Mouse (Mus musculus): ENCODE results near the gene Rpusd2. TPM values are rescaled to one million over a fixed set of nuclear protein-coding genes. Genes with fewer than 3 reads are reported as not detected.

Rpusd2 gene
- polyA plus RNA-seq, 1 experiment from 2014 or later: 4.6 TPM

GRCm38 (mm10) chr2:119017647-119018046 lies 16.9 kb upstream of the Rpusd2 start:
- no peaks in the 10 kb centered on the region for H3K9me3 ChIP-seq
- no peak overlapping the region for H3K4me2 ChIP-seq (replicated peaks)
- H3K27me3 ChIP-seq: no peaks in the 10 kb centered on the region
- H3K4me3 ChIP-seq: no peak overlapping the region
- peaks cover 8% of the 10 kb centered on the region for H3K4me1 ChIP-seq
- ATAC-seq (replicated peaks): no peak
- H3K9ac ChIP-seq (replicated peaks): no peak overlapping the region
- peaks cover 26% of the 10 kb centered on the region for H3K36me3 ChIP-seq
- no peak overlapping the region for H3K27ac ChIP-seq (replicated peaks)
- 97% methylated on average over 3 of the region's 3 CpGs for WGBS

- Histone ChIP-seq H3K9ac (replicated peaks) (no peak overlapping the region), H3K27ac (replicated peaks) (peak overlapping the region; percentile 80), H3K9me3 (no peaks in the 10 kb centered on the region), H3K4me1 (peaks cover 8% of the 10 kb centered on the region), H3K27me3 (no peaks in the 10 kb centered on the region), H3K4me2 (replicated peaks) (peak overlapping the region; percentile 8; the same call in 1 of the 2 replicates), H3K4me3 (no peak overlapping the region), H3K36me3 (peaks cover 33% of the 10 kb centered on the region)
- 46% methylated on average over 22 of the region's 22 CpGs for WGBS
- peak; percentile 60 for ATAC-seq (replicated peaks)
Observed at GRCm38 (mm10) chr2:119018391-119019122, 16.0 kb upstream of the Rpusd2 start.

- Histone ChIP-seq H3K27ac (replicated peaks) (peak overlapping the region; percentile 80), H3K27me3 (no peaks in the 10 kb centered on the region), H3K4me2 (replicated peaks) (peak overlapping the region; percentile 8; the same call in 1 of the 2 replicates), H3K4me1 (peaks cover 8% of the 10 kb centered on the region), H3K4me3 (no peak overlapping the region), H3K9ac (replicated peaks) (no peak overlapping the region), H3K36me3 (peaks cover 33% of the 10 kb centered on the region), H3K9me3 (no peaks in the 10 kb centered on the region)
- peak; percentile 83 for ATAC-seq (replicated peaks)
- WGBS: 7% methylated on average over 5 of the region's 5 CpGs
Observed at GRCm38 (mm10) chr2:119019131-119019530, 15.5 kb upstream of the Rpusd2 start.

GRCm38 (mm10) chr2:119019538-119019937 lies 15.1 kb upstream of the Rpusd2 start:
- no peaks in the 10 kb centered on the region for H3K27me3 ChIP-seq
- peak overlapping the region; percentile 80 for H3K27ac ChIP-seq (replicated peaks)
- no peak overlapping the region for H3K9ac ChIP-seq (replicated peaks)
- H3K4me1 ChIP-seq: peaks cover 8% of the 10 kb centered on the region
- H3K36me3 ChIP-seq: peaks cover 33% of the 10 kb centered on the region
- no peak overlapping the region for H3K4me3 ChIP-seq
- H3K4me2 ChIP-seq (replicated peaks): no peak overlapping the region
- H3K9me3 ChIP-seq: no peaks in the 10 kb centered on the region
- WGBS: 25% methylated on average over 4 of the region's 4 CpGs
- peak; percentile 49; the same call in 1 of the 2 replicates for ATAC-seq (replicated peaks)

- Histone ChIP-seq H3K4me3 (no peak overlapping the region), H3K4me2 (replicated peaks) (no peak overlapping the region), H3K4me1 (peaks cover 15% of the 10 kb centered on the region), H3K9ac (replicated peaks) (no peak overlapping the region), H3K36me3 (peaks cover 35% of the 10 kb centered on the region), H3K27me3 (no peaks in the 10 kb centered on the region), H3K27ac (replicated peaks) (no peak overlapping the region), H3K9me3 (no peaks in the 10 kb centered on the region)
- 83% methylated on average over 6 of the region's 6 CpGs for WGBS
- ATAC-seq (replicated peaks): no peak
Observed at GRCm38 (mm10) chr2:119023154-119023660, 11.4 kb upstream of the Rpusd2 start.

GRCm38 (mm10) chr2:119024536-119025238 lies 9.9 kb upstream of the Rpusd2 start:
- peaks cover 35% of the 10 kb centered on the region for H3K36me3 ChIP-seq

GRCm38 (mm10) chr2:119025239-119025616 lies 9.4 kb upstream of the Rpusd2 start:
- Histone ChIP-seq H3K27ac (replicated peaks) (no peak overlapping the region), H3K9ac (replicated peaks) (no peak overlapping the region), H3K9me3 (no peaks in the 10 kb centered on the region), H3K4me1 (peaks cover 16% of the 10 kb centered on the region), H3K4me3 (no peak overlapping the region), H3K4me2 (replicated peaks) (no peak overlapping the region), H3K27me3 (no peaks in the 10 kb centered on the region), H3K36me3 (peaks cover 33% of the 10 kb centered on the region)
- no peak for ATAC-seq (replicated peaks)
- 75% methylated on average over 4 of the region's 4 CpGs for WGBS

More at GRCm38 (mm10) chr2:119024536-119025238, 9.9 kb upstream of the Rpusd2 start:
- Histone ChIP-seq H3K27me3 (no peaks in the 10 kb centered on the region), H3K27ac (replicated peaks) (no peak overlapping the region), H3K9me3 (no peaks in the 10 kb centered on the region), H3K9ac (replicated peaks) (no peak overlapping the region), H3K4me3 (no peak overlapping the region), H3K4me1 (peaks cover 16% of the 10 kb centered on the region), H3K4me2 (replicated peaks) (no peak overlapping the region)
- no peak for ATAC-seq (replicated peaks)
- 72% methylated on average over 9 of the region's 9 CpGs for WGBS

GRCm38 (mm10) chr2:119026951-119027350 lies 7.6 kb upstream of the Rpusd2 start:
- Histone ChIP-seq H3K4me3 (no peak overlapping the region), H3K27ac (replicated peaks) (no peak overlapping the region), H3K27me3 (no peaks in the 10 kb centered on the region), H3K9me3 (no peaks in the 10 kb centered on the region), H3K9ac (replicated peaks) (no peak overlapping the region), H3K4me2 (replicated peaks) (no peak overlapping the region), H3K4me1 (peaks cover 16% of the 10 kb centered on the region), H3K36me3 (peaks cover 21% of the 10 kb centered on the region)
- ATAC-seq (replicated peaks): no peak
- 89% methylated on average over 4 of the region's 4 CpGs for WGBS

GRCm38 (mm10) chr2:119028941-119029551 lies 5.5 kb upstream of the Rpusd2 start, which contains the start of gene Ccdc32:
TSS of gene Ccdc32 (minus strand) at chr2:119029393.
- Histone ChIP-seq H3K4me2 (replicated peaks) (peak within 1 kb of the TSS; percentile 68), H3K9me3 (no peaks in the 10 kb centered on the region), H3K4me3 (peak within 1 kb of the TSS; percentile 70), H3K27me3 (no peaks in the 10 kb centered on the region), H3K9ac (replicated peaks) (peak within 1 kb of the TSS; percentile 61), H3K27ac (replicated peaks) (no peak within 1 kb of the TSS), H3K36me3 (0 out of 2 replicates have a peak, but pooled peaks cover 7% of the 10 kb centered on the region), H3K4me1 (peaks cover 16% of the 10 kb centered on the region)
- ATAC-seq (replicated peaks): peak; percentile 97
- under 1% methylated on average over 28 of the region's 28 CpGs for WGBS

- Histone ChIP-seq H3K9me3 (no peaks in the 10 kb centered on the region), H3K4me1 (peaks cover 33% of the 10 kb centered on the region), H3K27ac (replicated peaks) (no peak overlapping the region), H3K27me3 (no peaks in the 10 kb centered on the region), H3K4me3 (no peak overlapping the region), H3K9ac (replicated peaks) (no peak overlapping the region), H3K4me2 (replicated peaks) (no peak overlapping the region), H3K36me3 (peaks cover 4% of the 10 kb centered on the region)
- ATAC-seq (replicated peaks): no peak
- WGBS: 72% methylated on average over 4 of the region's 4 CpGs
Observed at GRCm38 (mm10) chr2:119032191-119032590, 2.4 kb upstream of the Rpusd2 start.

GRCm38 (mm10) chr2:119035397-119035745 lies 781 bp downstream of the Rpusd2 start:
- peak overlapping the region; percentile 79 for H3K9ac ChIP-seq (replicated peaks)
- H3K4me1 ChIP-seq: peaks cover 17% of the 10 kb centered on the region
- ATAC-seq (replicated peaks): no peak
- no peaks in the 10 kb centered on the region for H3K9me3 ChIP-seq
- peak overlapping the region; percentile 85 for H3K4me2 ChIP-seq (replicated peaks)
- peak overlapping the region; percentile 92 for H3K27ac ChIP-seq (replicated peaks)
- peak overlapping the region; percentile 84 for H3K4me3 ChIP-seq
- no peaks in the 10 kb centered on the region for H3K27me3 ChIP-seq
- H3K36me3 ChIP-seq: peaks cover 23% of the 10 kb centered on the region
- 8% methylated on average over 7 of the region's 7 CpGs for WGBS

- 50% methylated on average over 4 of the region's 4 CpGs for WGBS
- H3K4me2 ChIP-seq (replicated peaks): no peak overlapping the region
- H3K27me3 ChIP-seq: no peaks in the 10 kb centered on the region
- H3K36me3 ChIP-seq: peaks cover 23% of the 10 kb centered on the region
- ATAC-seq (replicated peaks): no peak
- no peaks in the 10 kb centered on the region for H3K9me3 ChIP-seq
- H3K27ac ChIP-seq (replicated peaks): no peak overlapping the region
- peaks cover 6% of the 10 kb centered on the region for H3K4me1 ChIP-seq
- no peak overlapping the region for H3K9ac ChIP-seq (replicated peaks)
- H3K4me3 ChIP-seq: no peak overlapping the region
Observed at GRCm38 (mm10) chr2:119040882-119041281, 6.3 kb downstream of the Rpusd2 start.
